Mouse (Mus musculus): ENCODE data around the gene Hhatl. TPM values are rescaled to one million over a fixed set of nuclear protein-coding genes. Genes with fewer than 3 reads are reported as not detected.

The Hhatl gene
- polyA plus RNA-seq, 1 experiment, result not detected

DNA sequence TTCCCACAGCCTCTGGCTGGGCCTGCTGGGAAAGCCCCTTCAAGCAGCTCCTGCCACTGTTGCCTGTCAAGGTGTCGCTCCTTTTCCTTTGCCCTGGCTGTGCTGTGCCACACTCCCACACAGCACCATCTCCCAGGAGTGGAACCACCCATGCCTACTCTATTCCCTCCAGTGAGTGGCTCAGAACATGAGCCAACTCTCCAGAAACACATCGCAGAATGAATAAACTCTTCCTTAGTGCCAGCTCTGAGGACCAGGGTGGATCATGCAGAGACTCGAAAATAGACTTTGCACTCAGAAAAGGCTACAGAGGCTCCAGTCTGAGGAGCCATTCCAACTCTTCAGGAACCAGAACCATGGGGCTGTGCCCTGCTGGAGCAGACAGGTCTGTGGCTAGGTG lies 34.0 kb upstream of the Hhatl start:
- H3K4me1 ChIP-seq, result peaks cover 12% of the 10 kb centered on the region; the same call in 1 of the 2 replicates
- H3K27me3 ChIP-seq (replicated peaks), result peaks cover 75% of the 10 kb centered on the region
- TF ChIP-seq FLI1 (IDR thresholded peaks at IDR 0.05; ENCODE audit: low read length) (no peak), GATA1 (IDR thresholded peaks at IDR 0.05; ENCODE audit: borderline replicate concordance, low read length) (no peak)
- H3K9me3 ChIP-seq, result peaks cover 13% of the 10 kb centered on the region
- no peaks in the 10 kb centered on the region for H3K36me3 ChIP-seq (replicated peaks; ENCODE audit: low read length)
- no peak overlapping the region for H3K4me3 ChIP-seq (replicated peaks)

DNA sequence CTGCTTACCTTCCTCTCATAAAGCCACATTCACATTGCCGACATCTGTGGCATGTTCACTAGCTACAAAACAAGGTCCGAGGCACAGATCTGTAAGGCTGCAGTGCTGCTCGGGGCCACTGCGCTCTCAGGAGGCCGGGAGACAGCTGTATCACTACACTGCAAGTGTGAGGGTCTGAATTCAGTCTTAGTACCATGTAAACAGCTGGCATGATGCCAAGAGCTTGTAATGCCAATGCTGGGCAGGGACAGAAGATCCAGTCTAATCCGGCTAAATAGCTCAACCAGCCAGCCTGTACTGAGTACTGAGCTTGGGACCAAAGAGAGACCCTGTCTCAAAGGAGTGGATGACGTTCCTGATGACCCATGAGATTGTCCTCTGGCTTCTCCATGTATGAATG lies 31.7 kb upstream of the Hhatl start:
- Histone ChIP-seq H3K27me3 (replicated peaks) (peaks cover 88% of the 10 kb centered on the region), H3K9me3 (peaks cover 13% of the 10 kb centered on the region), H3K4me3 (replicated peaks) (no peak overlapping the region), H3K36me3 (replicated peaks; ENCODE audit: low read length) (no peaks in the 10 kb centered on the region), H3K4me1 (no peaks in the 10 kb centered on the region; the same call in 1 of the 2 replicates)
- TF ChIP-seq GATA1 (IDR thresholded peaks at IDR 0.05; ENCODE audit: borderline replicate concordance, low read length), result no peak
- no peak for TF ChIP-seq FLI1 (IDR thresholded peaks at IDR 0.05; ENCODE audit: low read length)

DNA sequence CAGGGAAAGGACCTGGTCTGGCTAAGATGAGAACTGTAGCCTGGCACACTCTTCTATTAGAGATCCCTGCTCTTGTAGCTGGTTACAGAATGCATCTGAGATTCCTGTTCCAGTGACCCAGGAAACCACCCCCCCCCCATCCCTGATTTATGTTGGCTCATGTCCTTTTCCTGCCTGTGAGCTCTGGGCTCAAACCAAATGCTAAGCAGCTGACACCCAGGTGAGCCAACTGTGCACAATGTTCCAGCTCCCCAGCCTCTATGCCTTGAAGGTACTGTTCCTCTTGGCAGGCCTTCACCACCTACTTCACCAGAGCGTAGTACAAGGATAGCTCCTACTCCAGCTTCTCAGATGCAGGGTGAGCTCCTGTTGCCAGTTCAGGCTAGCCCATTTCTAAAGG lies 30.7 kb upstream of the Hhatl start:
- Histone ChIP-seq H3K9me3 (peaks cover 13% of the 10 kb centered on the region), H3K36me3 (replicated peaks; ENCODE audit: low read length) (no peaks in the 10 kb centered on the region), H3K27me3 (replicated peaks) (peaks cover 86% of the 10 kb centered on the region), H3K4me1 (no peaks in the 10 kb centered on the region), H3K4me3 (replicated peaks) (no peak overlapping the region)
- TF ChIP-seq GATA1 (IDR thresholded peaks at IDR 0.05; ENCODE audit: borderline replicate concordance, low read length), result no peak

DNA sequence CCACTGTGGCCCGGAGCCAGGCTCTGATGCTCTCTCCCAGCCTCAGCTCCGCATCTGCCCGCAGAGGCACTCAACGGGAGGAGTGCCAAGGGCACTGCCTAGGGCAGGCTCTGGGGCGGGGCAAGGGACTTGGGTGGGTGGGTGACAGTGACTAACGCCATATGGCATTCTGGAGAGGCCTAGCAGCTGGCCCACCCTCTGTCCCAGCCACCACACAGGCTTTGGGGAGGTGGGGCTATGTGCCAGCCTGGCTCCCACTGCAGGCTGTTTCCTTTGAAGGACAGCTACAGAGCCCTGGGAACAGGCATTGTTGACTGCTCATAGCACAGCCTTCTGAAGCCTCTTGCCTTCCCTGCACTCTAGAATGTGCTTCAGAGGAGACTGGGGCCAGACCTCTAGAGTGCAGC lies 30.3 kb upstream of the Hhatl start:
- H3K27me3 ChIP-seq (replicated peaks), result peaks cover 85% of the 10 kb centered on the region

DNA sequence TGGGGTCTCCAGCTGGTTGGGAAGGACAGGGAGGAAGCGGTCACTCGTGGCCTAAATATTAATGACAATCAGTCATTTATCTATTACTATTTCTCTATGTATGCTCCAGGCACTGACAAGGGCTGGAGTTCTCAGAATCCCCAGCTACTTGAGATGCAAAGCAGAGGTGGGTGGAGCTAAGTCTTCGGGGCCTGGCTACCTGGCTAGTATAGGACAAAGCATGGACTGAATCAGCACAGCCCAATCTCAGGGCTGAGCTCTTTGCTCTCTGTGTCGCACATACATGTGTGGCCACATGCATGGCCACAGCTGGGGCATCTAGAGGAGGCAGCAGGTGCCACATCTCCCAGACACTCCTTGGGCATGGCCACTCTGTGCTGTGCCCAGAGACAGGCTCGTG lies 28.5 kb upstream of the Hhatl start:
- Histone ChIP-seq H3K36me3 (replicated peaks; ENCODE audit: low read length) (no peaks in the 10 kb centered on the region), H3K27me3 (replicated peaks) (peaks cover 76% of the 10 kb centered on the region), H3K4me3 (replicated peaks) (no peak overlapping the region), H3K4me1 (peaks cover under 1% of the 10 kb centered on the region; the same call in 1 of the 2 replicates), H3K9me3 (peaks cover 13% of the 10 kb centered on the region)
- TF ChIP-seq GATA1 (IDR thresholded peaks at IDR 0.05; ENCODE audit: borderline replicate concordance, low read length) (no peak), FLI1 (IDR thresholded peaks at IDR 0.05; ENCODE audit: low read length) (no peak)

More for the DNA sequence above, 30.3 kb upstream of the Hhatl start:
- Histone ChIP-seq H3K36me3 (replicated peaks; ENCODE audit: low read length) (no peaks in the 10 kb centered on the region), H3K9me3 (peaks cover 13% of the 10 kb centered on the region), H3K4me3 (replicated peaks) (no peak overlapping the region), H3K4me1 (no peaks in the 10 kb centered on the region)
- no peak for TF ChIP-seq FLI1 (IDR thresholded peaks at IDR 0.05; ENCODE audit: low read length)
- no peak for TF ChIP-seq GATA1 (IDR thresholded peaks at IDR 0.05; ENCODE audit: borderline replicate concordance, low read length)

DNA sequence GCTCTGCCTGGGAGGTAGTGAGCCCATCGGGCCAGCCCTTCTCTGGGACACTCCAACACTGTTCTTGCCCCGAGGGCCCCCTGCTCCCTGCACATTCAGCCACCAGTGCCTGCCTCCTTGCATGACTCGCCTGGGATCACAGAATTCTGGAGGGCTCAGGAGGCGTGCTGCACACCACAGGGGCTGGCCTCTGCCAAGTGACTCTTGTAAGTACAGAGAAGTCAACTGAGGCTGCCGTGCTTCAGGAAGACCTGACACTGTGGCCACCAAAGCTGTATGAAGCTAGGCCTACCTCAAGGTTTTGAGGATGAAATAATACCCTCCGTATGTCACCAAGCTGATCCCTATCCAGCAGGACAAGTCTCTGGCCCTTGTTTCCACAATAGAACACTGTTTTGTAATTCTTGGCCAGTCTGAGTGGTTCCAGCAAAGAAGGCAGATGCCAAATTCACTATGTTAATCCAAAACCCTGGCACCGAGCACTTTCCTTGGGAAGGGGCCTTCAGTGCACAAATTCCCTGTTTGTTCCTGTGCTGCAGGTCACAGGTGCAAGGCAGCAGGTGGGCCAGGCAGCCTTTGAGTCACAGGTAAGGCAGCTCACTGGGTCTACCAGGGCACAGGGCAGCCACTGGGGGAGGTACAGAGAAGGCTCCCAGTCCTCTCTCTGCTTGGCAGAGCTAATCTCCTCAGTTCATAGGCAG lies 27.6 kb upstream of the Hhatl start:
- Histone ChIP-seq H3K4me1 (peaks cover 9% of the 10 kb centered on the region), H3K9me3 (peaks cover 4% of the 10 kb centered on the region), H3K36me3 (replicated peaks; ENCODE audit: low read length) (no peaks in the 10 kb centered on the region), H3K4me3 (replicated peaks) (no peak overlapping the region), H3K27me3 (replicated peaks) (peaks cover 76% of the 10 kb centered on the region)
- TF ChIP-seq FLI1 (IDR thresholded peaks at IDR 0.05; ENCODE audit: low read length), result no peak
- no peak for TF ChIP-seq GATA1 (IDR thresholded peaks at IDR 0.05; ENCODE audit: borderline replicate concordance, low read length)

DNA sequence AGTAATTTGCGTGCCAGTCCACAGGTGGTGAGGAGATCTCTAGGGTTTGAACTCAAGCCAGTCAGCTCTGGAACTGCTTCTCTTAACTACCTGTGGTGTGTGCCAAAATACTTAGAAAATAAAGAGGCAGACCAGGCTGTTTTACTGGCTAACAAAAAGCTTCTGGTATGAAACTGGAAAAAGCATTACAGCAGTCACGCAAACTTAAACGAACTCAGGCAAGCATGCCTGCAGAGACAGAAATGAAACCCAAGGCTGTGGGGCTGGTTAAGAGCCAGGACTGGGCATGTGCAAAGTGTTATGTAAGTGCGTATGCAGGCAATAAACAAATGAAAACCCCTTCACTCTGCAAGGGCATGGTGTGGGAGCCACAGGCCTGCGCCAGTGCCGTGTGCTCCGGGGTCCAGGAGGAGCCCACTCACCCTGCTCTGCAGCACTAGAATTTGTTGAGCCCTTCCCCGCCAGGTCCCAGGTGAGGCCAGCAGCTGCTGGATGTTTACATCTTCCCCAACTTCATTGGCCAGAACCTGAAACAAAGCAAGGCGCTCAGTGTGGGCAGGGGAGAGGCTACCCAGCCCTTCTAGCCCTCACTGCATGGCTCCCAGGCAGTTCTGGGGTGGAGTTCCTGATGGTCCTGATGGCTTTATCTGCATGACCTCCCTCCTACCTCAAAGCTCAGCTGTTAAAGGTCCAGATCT lies 26.9 kb upstream of the Hhatl start:
- Histone ChIP-seq H3K4me3 (replicated peaks) (no peak overlapping the region), H3K27me3 (replicated peaks) (peaks cover 74% of the 10 kb centered on the region), H3K36me3 (replicated peaks; ENCODE audit: low read length) (no peaks in the 10 kb centered on the region), H3K4me1 (peaks cover 16% of the 10 kb centered on the region), H3K9me3 (no peaks in the 10 kb centered on the region)
- TF ChIP-seq GATA1 (IDR thresholded peaks at IDR 0.05; ENCODE audit: borderline replicate concordance, low read length) (no peak), FLI1 (IDR thresholded peaks at IDR 0.05; ENCODE audit: low read length) (no peak)

DNA sequence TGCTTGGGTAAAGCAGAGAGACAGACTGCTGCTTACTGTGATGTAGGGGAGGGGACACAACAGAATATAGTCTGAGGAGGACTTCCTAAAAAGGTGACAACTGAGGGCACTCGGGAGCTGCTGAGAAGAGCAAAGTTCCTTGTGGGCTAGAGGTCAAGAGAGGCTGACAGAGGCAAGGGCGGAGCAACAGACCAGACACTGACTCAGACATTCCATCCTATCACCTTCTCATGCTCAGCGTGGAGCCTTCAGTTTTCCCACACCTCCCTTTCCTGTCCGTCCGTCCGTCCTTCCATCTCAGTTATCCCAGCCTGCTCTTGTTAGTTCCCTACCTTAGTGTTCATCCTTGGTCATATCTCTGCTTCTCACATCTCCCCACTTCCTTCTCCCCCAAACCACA lies 22.9 kb upstream of the Hhatl start:
- H3K27me3 ChIP-seq (replicated peaks), result peaks cover 78% of the 10 kb centered on the region
- no peaks in the 10 kb centered on the region for H3K9me3 ChIP-seq
- TF ChIP-seq FLI1 (IDR thresholded peaks at IDR 0.05; ENCODE audit: low read length) (no peak), GATA1 (IDR thresholded peaks at IDR 0.05; ENCODE audit: borderline replicate concordance, low read length) (no peak)
- H3K4me3 ChIP-seq (replicated peaks), result peak overlapping the region; percentile 38
- H3K36me3 ChIP-seq (replicated peaks; ENCODE audit: low read length), result no peaks in the 10 kb centered on the region
- H3K4me1 ChIP-seq, result peaks cover 26% of the 10 kb centered on the region

DNA sequence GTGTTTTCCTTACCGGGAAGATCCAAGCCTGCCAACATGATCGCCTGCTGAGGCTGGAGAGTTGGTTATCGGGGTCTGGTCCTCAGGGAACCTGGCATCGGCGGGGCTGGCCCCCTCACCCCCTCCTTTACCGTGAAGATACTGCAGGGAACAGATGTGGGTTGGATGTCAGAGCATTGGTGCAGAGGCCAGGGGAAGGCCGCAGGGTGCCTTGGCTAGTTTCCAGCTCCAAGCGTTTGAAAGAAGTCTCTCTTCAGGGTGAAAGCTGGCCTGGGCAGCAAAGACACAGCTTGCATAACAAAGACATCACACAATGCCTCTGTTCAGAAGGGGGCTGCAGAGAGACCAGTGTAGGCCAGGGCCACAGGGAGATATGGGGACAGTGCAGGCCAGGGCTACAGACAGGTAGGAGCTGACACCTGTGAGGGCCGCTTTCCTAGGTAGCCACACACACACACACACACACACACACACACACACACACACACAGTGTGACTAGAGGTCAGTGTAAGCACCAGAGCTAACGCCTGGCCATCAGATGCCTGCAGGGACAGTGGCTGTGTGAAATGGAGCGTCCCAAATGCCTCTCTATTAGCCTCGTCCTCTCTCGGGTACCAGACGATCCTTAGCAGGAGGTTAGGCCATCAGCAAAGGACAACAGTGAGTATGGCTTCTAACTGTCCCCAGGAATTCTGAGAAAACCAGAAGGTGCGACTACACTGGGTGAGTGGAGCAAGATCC lies 17.9 kb upstream of the Hhatl start:
- H3K4me1 ChIP-seq, result peaks cover 41% of the 10 kb centered on the region
- no peak for TF ChIP-seq FLI1 (IDR thresholded peaks at IDR 0.05; ENCODE audit: low read length)
- TF ChIP-seq GATA1 (IDR thresholded peaks at IDR 0.05; ENCODE audit: borderline replicate concordance, low read length), result no peak
- H3K27me3 ChIP-seq (replicated peaks), result peaks cover 67% of the 10 kb centered on the region
- H3K4me3 ChIP-seq (replicated peaks), result no peak overlapping the region
- H3K9me3 ChIP-seq, result no peaks in the 10 kb centered on the region
- H3K36me3 ChIP-seq (replicated peaks; ENCODE audit: low read length), result no peaks in the 10 kb centered on the region

DNA sequence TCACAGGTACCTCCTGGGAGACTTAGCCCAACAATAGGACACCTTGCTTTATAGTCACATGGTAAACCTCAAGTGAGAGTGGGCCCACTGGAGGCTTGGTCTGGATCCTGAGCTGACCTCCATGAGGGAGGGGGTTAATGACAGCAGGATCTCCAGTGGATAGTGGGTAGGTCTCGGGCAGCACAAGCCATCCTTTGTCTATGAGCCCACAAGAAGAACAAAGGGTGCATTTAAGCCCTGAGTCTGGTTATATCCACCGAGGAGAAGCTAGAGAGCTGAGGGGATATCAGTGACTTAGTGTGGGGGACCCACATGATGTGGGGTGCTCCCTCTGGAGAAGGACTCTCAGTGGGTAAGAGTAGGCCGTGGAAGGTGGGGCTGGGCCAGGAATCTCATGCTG lies 16.2 kb upstream of the Hhatl start:
- Histone ChIP-seq H3K9me3 (no peaks in the 10 kb centered on the region), H3K27me3 (replicated peaks) (peaks cover 52% of the 10 kb centered on the region), H3K36me3 (replicated peaks; ENCODE audit: low read length) (no peaks in the 10 kb centered on the region), H3K4me3 (replicated peaks) (no peak overlapping the region), H3K4me1 (peaks cover 35% of the 10 kb centered on the region)
- no peak for TF ChIP-seq FLI1 (IDR thresholded peaks at IDR 0.05; ENCODE audit: low read length)
- TF ChIP-seq GATA1 (IDR thresholded peaks at IDR 0.05; ENCODE audit: borderline replicate concordance, low read length), result no peak

Data from megakaryocyte, embryonic 14.5 days (primary cell).